Mouse (Mus musculus): ENCODE data around the gene Smok3c. TPM values are rescaled to one million over a fixed set of nuclear protein-coding genes. Genes with fewer than 3 reads are reported as not detected.
"Not testable (repeated sequence)": the region's sequence is repeated elsewhere in the genome, so short reads cannot be mapped to it uniquely, and the experiment has no call there.

The Smok3c gene
- not detected in 2 replicates for polyA plus RNA-seq (2015; fragmentation: Nextera tagmentation; extraction: Ambion mirVana)

DNA sequence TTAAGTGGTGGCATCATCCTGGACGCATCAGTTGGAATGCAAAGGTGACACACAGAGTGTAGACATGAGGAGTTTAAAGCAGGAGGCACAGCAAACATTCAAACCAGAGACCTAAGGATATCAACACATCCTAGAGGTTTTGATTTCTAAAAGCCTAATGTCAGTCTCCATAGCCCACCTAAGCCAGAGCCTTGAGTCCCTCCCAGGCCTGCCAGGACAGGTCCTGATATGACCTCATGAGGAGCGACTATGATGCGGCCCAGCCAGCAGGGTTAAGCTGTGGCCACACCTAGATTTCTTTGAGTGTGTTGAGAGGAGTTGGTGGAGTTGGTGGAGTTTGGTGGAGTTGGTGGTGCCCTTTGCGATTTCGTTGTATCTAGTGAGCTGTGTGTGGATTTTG is at the start of gene Smok3c:
Smok3c (plus strand) TSS at position 301 of the 400 bp plus-strand sequence.
- H3K9me3 ChIP-seq (ENCODE audit: control insufficient read depth, low read length); H3K27me3 ChIP-seq (ENCODE audit: control insufficient read depth, insufficient read depth, low read length); H3K4me3 ChIP-seq (ENCODE audit: low read depth, low read length); H3K9ac ChIP-seq (ENCODE audit: low read length); H3K27ac ChIP-seq (replicated peaks); ATAC-seq (ENCODE audit: low FRiP score, low TSS enrichment); H3K4me1 ChIP-seq (replicated peaks; ENCODE audit: control insufficient read depth, insufficient read depth); H3K4me2 ChIP-seq (replicated peaks; ENCODE audit: low read depth); H3K36me3 ChIP-seq (ENCODE audit: control insufficient read depth, insufficient read depth, low read length); DNase-seq (ENCODE audit: low spot score): not testable (repeated sequence)
- WGBS: no CpG with 5 or more reads among the region's 5 CpGs

DNA sequence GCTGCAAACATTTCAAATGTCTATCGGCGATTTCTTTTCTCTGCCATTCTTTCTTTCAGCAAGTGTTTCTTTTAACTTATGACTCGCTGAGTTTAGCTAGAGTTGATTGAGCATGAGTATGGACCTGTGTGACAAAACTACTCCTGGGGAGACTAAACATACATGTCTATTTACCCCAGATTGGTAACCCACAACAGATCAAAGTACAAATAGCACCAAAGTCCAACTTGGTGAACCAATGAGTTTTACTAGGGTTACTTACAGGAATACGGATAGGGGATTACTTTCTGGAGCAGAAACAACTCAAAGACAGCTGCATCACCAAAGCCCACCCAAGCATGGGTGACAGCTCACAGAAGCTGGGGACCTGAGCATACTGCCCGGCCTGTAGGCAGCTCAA is 43.6 kb upstream of the Smok3c start:
- H3K4me3 ChIP-seq (ENCODE audit: low read depth, low read length): no peak overlapping the region
- no peaks in the 10 kb centered on the region for H3K4me1 ChIP-seq (replicated peaks; ENCODE audit: control insufficient read depth, insufficient read depth)
- TF ChIP-seq CTCF (IDR thresholded peaks at IDR 0.05; ENCODE audit: low read depth) (no peak), EP300 (optimal IDR thresholded peaks at IDR 0.05) (no peak)
- H3K4me2 ChIP-seq (replicated peaks; ENCODE audit: low read depth): no peak overlapping the region
- no peak overlapping the region for H3K9ac ChIP-seq (ENCODE audit: low read length)
- ATAC-seq (ENCODE audit: low FRiP score, low TSS enrichment) (no peak), DNase-seq (ENCODE audit: low spot score) (no peak)
- H3K36me3 ChIP-seq (ENCODE audit: control insufficient read depth, insufficient read depth, low read length): no peaks in the 10 kb centered on the region
- H3K27ac ChIP-seq (replicated peaks): no peak overlapping the region
- 87% methylated on average over 5 of the region's 5 CpGs for WGBS
- no peaks in the 10 kb centered on the region for H3K9me3 ChIP-seq (ENCODE audit: control insufficient read depth, low read length)
- H3K27me3 ChIP-seq (ENCODE audit: control insufficient read depth, insufficient read depth, low read length): no peaks in the 10 kb centered on the region

DNA sequence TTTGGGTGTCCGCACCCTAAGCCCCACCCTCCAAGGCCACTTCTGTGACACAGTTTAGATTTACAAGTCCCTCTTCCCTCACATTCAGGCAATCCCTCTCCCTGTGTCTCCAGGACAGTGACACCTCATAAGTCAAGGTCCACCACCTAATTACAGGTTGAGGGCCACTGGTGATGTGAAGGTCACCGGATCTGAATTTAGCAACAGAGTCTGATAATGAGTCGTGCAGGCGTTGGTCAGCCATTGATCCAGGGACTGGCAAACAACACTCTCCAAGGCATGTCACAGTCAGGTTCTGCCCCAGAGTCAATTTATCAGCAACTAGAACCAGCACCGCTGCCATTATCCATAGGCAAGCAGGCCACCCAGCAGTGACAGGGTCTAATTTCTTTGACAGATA is 40.6 kb upstream of the Smok3c start:
- no peaks in the 10 kb centered on the region for H3K9me3 ChIP-seq (ENCODE audit: control insufficient read depth, low read length)
- H3K9ac ChIP-seq (ENCODE audit: low read length): no peak overlapping the region
- DNase-seq (ENCODE audit: low spot score): no peak
- no peak for TF ChIP-seq CTCF (IDR thresholded peaks at IDR 0.05; ENCODE audit: low read depth)
- no peak overlapping the region for H3K4me3 ChIP-seq (ENCODE audit: low read depth, low read length)
- H3K36me3 ChIP-seq (ENCODE audit: control insufficient read depth, insufficient read depth, low read length): no peaks in the 10 kb centered on the region
- 78% methylated on average over 5 of the region's 5 CpGs for WGBS
- no peaks in the 10 kb centered on the region for H3K27me3 ChIP-seq (ENCODE audit: control insufficient read depth, insufficient read depth, low read length)
- no peak overlapping the region for H3K27ac ChIP-seq (replicated peaks)
- H3K4me2 ChIP-seq (replicated peaks; ENCODE audit: low read depth): no peak overlapping the region
- no peak for ATAC-seq (ENCODE audit: low FRiP score, low TSS enrichment)
- no peaks in the 10 kb centered on the region for H3K4me1 ChIP-seq (replicated peaks; ENCODE audit: control insufficient read depth, insufficient read depth)

DNA sequence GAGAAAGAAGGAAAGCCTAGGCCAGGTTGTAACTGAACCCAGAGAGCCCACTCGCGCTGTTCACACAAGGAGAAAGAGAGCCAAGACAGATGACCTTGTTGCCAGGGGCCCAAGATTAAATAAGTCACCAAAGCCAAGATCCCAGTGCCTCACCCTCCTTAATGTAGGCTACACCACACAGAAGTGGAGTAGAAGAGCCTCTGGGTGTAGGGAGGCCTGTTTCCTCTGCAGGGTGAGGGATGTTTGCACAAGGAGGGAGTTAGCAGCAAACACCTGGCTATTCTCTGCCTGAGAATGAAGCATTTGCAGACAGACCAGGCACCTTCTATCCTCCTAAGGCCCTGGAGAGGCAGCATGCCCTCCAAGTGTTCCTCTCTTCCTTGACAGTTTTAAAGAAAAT is 36.5 kb upstream of the Smok3c start:
- ATAC-seq (ENCODE audit: low FRiP score, low TSS enrichment) (peak; percentile 73), DNase-seq (ENCODE audit: low spot score) (peak; percentile 52)
- no peaks in the 10 kb centered on the region for H3K9me3 ChIP-seq (ENCODE audit: control insufficient read depth, low read length)
- 48% methylated on average over 2 of the region's 2 CpGs for WGBS
- H3K27me3 ChIP-seq (ENCODE audit: control insufficient read depth, insufficient read depth, low read length): no peaks in the 10 kb centered on the region
- no peak overlapping the region for H3K4me3 ChIP-seq (ENCODE audit: low read depth, low read length)
- no peaks in the 10 kb centered on the region for H3K36me3 ChIP-seq (ENCODE audit: control insufficient read depth, insufficient read depth, low read length)
- H3K4me1 ChIP-seq (replicated peaks; ENCODE audit: control insufficient read depth, insufficient read depth): no peaks in the 10 kb centered on the region
- H3K9ac ChIP-seq (ENCODE audit: low read length): no peak overlapping the region
- H3K27ac ChIP-seq (replicated peaks): 0 out of 2 replicates have a peak overlapping the region, but pooled peaks have one; percentile 14
- TF ChIP-seq EP300 (optimal IDR thresholded peaks at IDR 0.05) (no peak), CTCF (IDR thresholded peaks at IDR 0.05; ENCODE audit: low read depth) (no peak)
- H3K4me2 ChIP-seq (replicated peaks; ENCODE audit: low read depth): no peak overlapping the region

DNA sequence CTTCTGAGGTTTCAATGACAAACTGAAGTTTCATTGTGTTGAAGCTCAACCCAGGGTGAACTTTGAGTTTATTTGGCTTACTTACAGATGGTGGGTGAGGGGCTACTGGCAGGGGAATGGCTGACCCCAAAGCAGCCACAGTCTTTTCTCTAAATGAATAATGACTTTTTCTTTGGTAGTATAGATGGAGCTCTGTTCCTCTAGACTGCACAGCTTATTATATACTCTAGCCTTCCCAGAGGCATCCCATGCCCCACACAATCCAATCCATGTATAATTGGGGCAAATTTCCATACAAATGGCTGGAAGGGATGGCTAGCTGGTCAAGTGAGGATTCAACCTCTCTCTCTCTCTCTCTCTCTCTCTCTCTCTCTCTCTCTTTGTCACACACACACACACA is 36.0 kb upstream of the Smok3c start:
- no peak overlapping the region for H3K9ac ChIP-seq (ENCODE audit: low read length)
- TF ChIP-seq CTCF (IDR thresholded peaks at IDR 0.05; ENCODE audit: low read depth) (no peak), EP300 (optimal IDR thresholded peaks at IDR 0.05) (no peak)
- no peaks in the 10 kb centered on the region for H3K36me3 ChIP-seq (ENCODE audit: control insufficient read depth, insufficient read depth, low read length)
- H3K27ac ChIP-seq (replicated peaks): no peak overlapping the region
- H3K27me3 ChIP-seq (ENCODE audit: control insufficient read depth, insufficient read depth, low read length): no peaks in the 10 kb centered on the region
- ATAC-seq (ENCODE audit: low FRiP score, low TSS enrichment) (no peak; the same call in 1 of the 2 replicates), DNase-seq (ENCODE audit: low spot score) (no peak)
- no peak overlapping the region for H3K4me2 ChIP-seq (replicated peaks; ENCODE audit: low read depth)
- no peak overlapping the region for H3K4me3 ChIP-seq (ENCODE audit: low read depth, low read length)
- H3K4me1 ChIP-seq (replicated peaks; ENCODE audit: control insufficient read depth, insufficient read depth): no peaks in the 10 kb centered on the region
- H3K9me3 ChIP-seq (ENCODE audit: control insufficient read depth, low read length): no peaks in the 10 kb centered on the region

DNA sequence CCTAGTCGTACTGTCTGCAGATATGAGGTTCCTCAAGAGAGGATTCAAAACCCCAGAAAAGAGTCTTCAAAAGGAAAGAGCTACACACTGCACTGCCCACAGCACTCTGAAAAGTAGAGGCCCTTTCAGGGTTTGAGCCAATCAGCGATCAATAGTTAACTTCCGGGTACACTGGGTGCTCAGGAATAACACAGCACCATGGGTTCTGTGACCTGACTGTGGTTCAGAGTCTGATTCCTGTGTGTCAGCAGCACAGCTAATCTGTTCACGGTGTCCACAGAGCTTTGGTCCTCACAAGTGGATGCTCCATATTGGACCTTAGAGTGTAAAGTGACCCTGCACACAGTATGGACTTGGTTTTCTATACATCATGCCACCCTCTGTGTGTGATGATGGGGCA is 33.4 kb upstream of the Smok3c start:
- WGBS: 89% methylated on average over 3 of the region's 4 CpGs
- H3K9me3 ChIP-seq (ENCODE audit: control insufficient read depth, low read length); H3K27ac ChIP-seq (replicated peaks); H3K27me3 ChIP-seq (ENCODE audit: control insufficient read depth, insufficient read depth, low read length); H3K4me1 ChIP-seq (replicated peaks; ENCODE audit: control insufficient read depth, insufficient read depth); ATAC-seq (ENCODE audit: low FRiP score, low TSS enrichment); H3K9ac ChIP-seq (ENCODE audit: low read length); H3K4me2 ChIP-seq (replicated peaks; ENCODE audit: low read depth); H3K4me3 ChIP-seq (ENCODE audit: low read depth, low read length); H3K36me3 ChIP-seq (ENCODE audit: control insufficient read depth, insufficient read depth, low read length); DNase-seq (ENCODE audit: low spot score): not testable (repeated sequence)

DNA sequence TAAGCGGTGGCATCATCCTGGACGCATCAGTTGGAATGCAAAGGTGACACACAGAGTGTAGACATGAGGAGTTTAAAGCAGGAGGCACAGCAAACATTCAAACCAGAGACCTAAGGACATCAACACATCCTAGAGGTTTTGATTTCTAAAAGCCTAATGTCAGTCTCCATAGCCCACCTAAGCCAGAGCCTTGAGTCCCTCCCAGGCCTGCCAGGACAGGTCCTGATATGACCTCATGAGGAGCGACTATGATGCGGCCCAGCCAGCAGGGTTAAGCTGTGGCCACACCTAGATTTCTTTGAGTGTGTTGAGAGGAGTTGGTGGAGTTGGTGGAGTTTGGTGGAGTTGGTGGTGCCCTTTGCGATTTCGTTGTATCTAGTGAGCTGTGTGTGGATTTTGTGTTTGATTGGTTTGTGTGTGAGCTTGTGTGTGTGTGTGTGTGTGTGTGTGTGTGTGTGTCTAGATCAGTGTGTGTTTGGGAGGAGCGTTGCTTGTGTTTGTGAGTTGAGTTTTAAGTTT is 32.0 kb upstream of the Smok3c start, which contains the start of the genes Smok3a and Smok3b:
Smok3a (plus strand) TSS at position 301 of the 519 bp plus-strand sequence.
Smok3b (plus strand) TSS at position 469 of the 519 bp plus-strand sequence.
- not testable (repeated sequence) for H3K9ac ChIP-seq (ENCODE audit: low read length); H3K4me3 ChIP-seq (ENCODE audit: low read depth, low read length); H3K27ac ChIP-seq (replicated peaks); H3K36me3 ChIP-seq (ENCODE audit: control insufficient read depth, insufficient read depth, low read length); H3K27me3 ChIP-seq (ENCODE audit: control insufficient read depth, insufficient read depth, low read length); H3K4me1 ChIP-seq (replicated peaks; ENCODE audit: control insufficient read depth, insufficient read depth); DNase-seq (ENCODE audit: low spot score); H3K4me2 ChIP-seq (replicated peaks; ENCODE audit: low read depth); H3K9me3 ChIP-seq (ENCODE audit: control insufficient read depth, low read length); ATAC-seq (ENCODE audit: low FRiP score, low TSS enrichment)
- WGBS: 80% methylated on average over 3 of the region's 7 CpGs

Data from stomach, postnatal 0 days (tissue).